Mouse (Mus musculus) right cerebral cortex, postnatal 4 days (tissue): ENCODE results near the gene AC109138.7.

Source experiments
- DNase-seq: peaks from one replicate; pipeline ENCODE4 v3.0.0-alpha.2; 2022

The AC109138.7 gene

GRCm38 (mm10) chr19:4214071-4214770 lies at the start of gene AC109138.7, which contains the start of gene Clcf1:
TSS of gene AC109138.7 (plus strand) at chr19:4214357.
TSS of gene Clcf1 (plus strand) at chr19:4214238.
- no peak for DNase-seq

DNA sequence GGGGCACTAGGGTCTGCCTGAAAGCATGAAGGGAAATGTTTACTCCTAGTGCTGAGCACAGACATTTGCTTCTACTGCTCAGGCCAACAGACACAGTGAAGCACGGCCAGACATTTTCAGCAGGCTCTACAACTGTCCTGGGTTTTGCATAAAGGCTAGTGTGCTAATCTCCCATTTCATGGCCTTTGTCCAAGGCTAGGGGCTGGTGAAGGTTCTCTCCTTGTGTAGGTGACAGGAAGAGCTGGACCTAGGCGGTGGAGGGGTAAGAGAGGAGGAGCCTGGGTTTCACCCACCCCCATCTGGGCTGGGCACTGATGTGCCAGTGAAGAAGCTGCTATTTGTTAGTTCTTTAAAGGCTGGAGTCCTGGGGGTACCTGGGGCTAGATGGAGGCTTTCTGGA lies 49.4 kb upstream of the AC109138.7 start:
- DNase-seq = no peak

GRCm38 (mm10) chr19:4166678-4167476 lies 47.3 kb upstream of the AC109138.7 start:
- DNase-seq = no peak

- DNase-seq = peak; percentile 99
Observed at GRCm38 (mm10) chr19:4169378-4169784, 44.8 kb upstream of the AC109138.7 start.

GRCm38 (mm10) chr19:4169810-4170209 lies 44.3 kb upstream of the AC109138.7 start:
- DNase-seq = no peak

DNA sequence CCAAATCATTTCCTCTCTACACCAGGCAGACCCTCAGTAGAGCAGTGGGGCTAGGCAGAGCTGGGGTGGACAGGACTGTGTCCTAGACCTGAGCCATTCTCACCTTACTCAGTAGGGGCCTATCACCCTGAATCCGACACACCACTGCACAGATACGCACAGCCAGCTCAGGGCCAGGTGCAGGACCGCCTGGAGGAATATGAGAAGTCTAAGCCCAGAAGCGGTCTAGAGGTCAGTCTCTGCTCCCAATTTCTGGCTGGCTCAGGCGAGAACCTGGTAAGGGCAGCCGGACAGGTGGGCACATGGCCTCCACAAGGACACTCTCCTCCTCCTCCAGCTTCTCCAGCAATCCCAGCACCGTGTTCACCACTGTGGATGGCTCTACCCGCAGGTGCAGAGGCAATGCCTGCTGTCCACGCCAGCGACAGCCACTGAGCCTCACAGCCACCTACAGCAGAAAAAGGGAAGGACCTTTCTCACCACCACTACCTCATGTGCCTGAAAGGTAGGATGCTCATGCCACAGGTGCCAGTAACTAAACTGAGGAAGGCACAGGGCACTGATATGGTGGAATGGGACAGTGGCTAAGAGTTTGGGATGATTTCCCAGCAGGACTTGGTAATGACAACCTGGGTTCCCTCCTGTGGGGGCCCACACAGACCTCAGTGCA lies 43.3 kb upstream of the AC109138.7 start:
- DNase-seq = no peak

GRCm38 (mm10) chr19:4171393-4172290 lies 42.5 kb upstream of the AC109138.7 start:
- DNase-seq = no peak

GRCm38 (mm10) chr19:4172925-4173324 lies 41.2 kb upstream of the AC109138.7 start:
- no peak for DNase-seq

- DNase-seq = no peak
Observed at GRCm38 (mm10) chr19:4175368-4175947, 38.7 kb upstream of the AC109138.7 start, which contains the start of gene Carns1. TSS of gene Carns1 (minus strand) at chr19:4175479.

GRCm38 (mm10) chr19:4180411-4180810 lies 33.7 kb upstream of the AC109138.7 start:
- DNase-seq = no peak

- peak; percentile 70 for DNase-seq
Observed at GRCm38 (mm10) chr19:4181892-4182291, 32.3 kb upstream of the AC109138.7 start.

- no peak for DNase-seq
Observed at GRCm38 (mm10) chr19:4183689-4184088, 30.5 kb upstream of the AC109138.7 start.

DNA sequence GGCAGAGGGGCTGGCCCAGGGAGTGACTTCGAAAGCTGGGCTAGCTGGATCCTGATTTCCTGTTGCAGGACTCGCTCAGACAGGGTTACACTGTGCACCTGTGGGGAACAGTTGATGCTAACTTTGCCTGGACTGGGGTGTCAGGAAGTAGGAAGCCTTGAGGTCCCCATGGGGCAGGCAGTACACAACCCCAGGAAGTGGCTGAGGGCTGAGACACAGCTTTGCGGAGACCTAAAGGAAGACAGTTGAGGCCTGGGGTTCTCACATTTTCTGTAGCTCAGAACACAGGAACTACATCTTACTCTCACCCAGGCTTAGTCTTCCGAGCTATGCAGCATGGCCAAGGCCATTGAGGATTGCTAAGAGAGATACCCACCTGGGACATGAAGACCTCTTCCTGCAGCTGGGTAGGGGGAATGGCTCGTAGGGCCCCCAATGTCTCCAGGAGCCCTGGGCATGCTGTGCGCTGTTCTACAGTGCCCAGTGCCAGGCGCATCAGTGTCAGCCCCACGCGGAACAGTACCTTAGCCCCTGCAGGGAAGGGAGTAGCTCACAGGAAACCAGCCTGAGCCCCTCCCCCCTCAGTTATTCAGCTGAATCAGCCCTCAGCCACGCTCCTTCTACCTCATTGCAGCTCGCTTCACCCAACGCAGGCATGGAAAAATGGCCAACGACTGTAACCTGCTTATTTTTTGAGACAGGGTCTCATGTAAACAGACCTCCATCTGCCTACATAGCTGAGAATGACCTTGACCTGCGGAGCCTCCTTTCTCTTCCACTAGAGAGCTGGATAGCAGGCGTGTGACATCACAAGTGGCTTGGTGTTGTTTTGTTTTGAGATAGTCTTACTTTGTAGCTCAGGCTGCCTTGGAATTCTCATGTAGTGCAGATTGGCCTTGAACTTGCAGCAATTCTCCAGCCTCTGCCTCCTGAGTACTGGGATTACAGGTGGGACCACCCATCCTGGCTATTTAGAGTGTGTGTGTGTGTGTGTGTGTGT lies 28.9 kb upstream of the AC109138.7 start:
- DNase-seq = no peak

- no peak for DNase-seq
Observed at GRCm38 (mm10) chr19:4187303-4187702, 26.9 kb upstream of the AC109138.7 start.

- DNase-seq = no peak
Observed at GRCm38 (mm10) chr19:4189051-4189620, 25.0 kb upstream of the AC109138.7 start.

DNA sequence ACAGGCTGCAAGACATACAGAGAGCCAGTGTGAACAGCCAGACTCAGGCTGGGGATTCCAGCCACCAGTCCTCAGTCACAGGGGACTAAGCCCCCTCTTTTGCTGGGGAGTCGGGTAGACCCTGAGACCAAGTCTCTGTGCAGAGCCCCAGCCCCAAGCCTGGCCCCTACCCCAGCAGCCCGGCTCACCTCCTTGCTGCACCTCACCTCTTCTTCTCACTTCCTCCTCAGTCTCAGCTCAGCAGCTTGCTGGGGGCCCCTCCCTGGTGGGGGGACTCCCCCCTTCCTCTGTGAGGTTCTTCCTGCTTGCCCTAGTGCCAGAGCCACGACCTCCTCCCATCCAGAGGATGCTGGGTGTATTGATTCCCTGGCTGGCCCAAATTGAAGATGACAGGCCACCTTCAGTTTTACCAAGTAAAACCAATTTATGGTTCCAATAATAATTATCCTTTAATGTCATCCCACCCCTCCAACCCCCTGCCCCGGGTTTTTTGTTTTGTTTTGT lies 23.3 kb upstream of the AC109138.7 start, which contains the start of gene Tbc1d10c:
Tbc1d10c (minus strand) TSS at position 454 of the 504 bp plus-strand sequence.
- no peak for DNase-seq

DNA sequence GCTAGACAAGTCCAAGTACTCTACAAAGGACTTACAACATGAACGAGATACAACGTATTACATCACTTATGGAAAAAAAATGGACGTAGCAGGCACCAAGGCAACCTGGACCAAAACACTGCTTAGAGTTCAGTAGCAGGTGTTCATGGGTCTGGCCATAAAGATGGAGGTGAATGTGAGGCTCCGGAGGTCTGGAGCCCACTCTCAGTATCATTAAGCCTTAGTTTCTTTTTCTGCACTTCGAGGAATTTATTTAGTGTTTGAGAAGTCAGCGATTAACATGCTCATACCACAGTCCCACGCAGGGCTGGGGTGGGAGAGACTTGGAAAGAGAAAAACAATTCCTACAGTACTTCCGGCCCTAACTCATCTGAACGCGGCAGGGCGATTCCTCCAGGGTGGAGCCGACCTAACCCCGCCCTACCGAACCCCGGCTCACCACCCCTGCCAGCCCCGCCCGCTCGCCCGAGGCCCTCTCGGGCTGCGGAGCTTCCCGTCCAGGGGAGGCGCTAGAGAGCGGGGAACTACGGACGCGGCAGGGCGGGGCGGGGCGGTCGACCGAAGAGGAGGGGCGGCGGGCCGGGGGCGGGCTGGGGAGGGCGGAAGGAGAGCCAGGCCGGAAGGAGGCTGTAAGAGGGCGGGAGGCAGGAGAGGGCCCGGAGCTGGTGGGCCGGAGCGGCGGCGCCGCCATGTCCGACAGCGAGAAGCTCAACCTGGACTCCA lies 22.5 kb upstream of the AC109138.7 start, which contains the start of gene Ppp1ca:
Ppp1ca (plus strand) TSS at position 538 of the 723 bp plus-strand sequence.
- peak; percentile 98 for DNase-seq

DNA sequence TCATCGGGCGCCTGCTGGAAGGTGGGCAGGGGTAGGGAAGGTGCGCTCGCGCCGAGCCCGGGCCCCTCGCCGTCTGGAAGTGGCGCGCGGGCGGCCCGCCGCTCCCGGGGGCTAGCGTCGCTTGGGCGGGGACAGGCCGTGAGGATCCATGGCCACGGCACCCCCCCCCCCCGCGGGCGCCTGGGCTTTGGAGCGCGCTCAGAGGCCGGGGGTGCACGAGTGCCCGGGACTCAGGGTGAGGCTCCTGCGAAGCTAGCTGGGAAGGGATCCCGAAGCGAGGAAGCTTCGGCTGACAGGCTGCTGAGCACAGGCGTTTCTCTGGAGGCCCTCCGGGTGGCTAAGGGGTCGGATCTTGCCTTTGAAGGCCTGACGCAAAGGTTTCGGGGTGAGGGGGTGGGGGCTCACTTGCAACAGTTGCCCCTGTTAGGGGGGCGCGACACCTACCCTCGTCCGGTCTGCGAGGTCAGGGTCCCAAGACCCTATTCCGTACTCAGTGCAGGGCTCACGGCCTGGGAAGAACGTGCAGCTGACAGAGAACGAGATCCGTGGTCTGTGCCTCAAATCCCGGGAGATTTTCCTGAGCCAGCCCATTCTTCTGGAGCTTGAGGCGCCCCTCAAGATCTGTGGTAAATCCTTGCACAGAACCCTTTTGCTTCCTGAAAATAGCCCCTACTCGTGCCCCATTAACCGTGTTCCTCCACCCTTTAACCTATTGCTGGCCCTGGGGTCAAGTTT lies 21.7 kb upstream of the AC109138.7 start:
- DNase-seq = no peak
